Mouse (Mus musculus) liver, embryonic 14.5 days (tissue): ENCODE measurements around the gene Slc16a11. TPM values are rescaled to one million over a fixed set of nuclear protein-coding genes. Genes with fewer than 3 reads are reported as not detected.
A peak's percentile ranks its signal among the peaks of the same experiment; 100 is the strongest.

Experiments
- ATAC-seq: fragments of 200-750 bp; cut with Nextera tagmentation; 2 replicates; pipeline ENCODE4 v1.8.0; 2017; ENCODE audit warnings: moderate number of reproducible peaks, mild to moderate bottlenecking, moderate library complexity; ENCODE audit not compliant: insufficient read depth
- DNase-seq, 3 experiments: peaks; one replicate each; pipeline ENCODE4 v3.0.0-alpha.2; 2012 to 2013; ENCODE audit warnings: low read depth in 3 of 3, low spot score in 3 of 3
- H3K27ac ChIP-seq: fragments of 300-500 bp; sonication (generic); 2 replicates; pipeline ENCODE4 v1.5.1; 2014; ENCODE audit warnings: moderate library complexity, mild to moderate bottlenecking, control low read depth, inconsistent platforms
- H3K27me3 ChIP-seq: fragments of 300-500 bp; sonication (generic); 2 replicates; pipeline ENCODE4 v1.6.1; 2014; ENCODE audit warnings: mild to moderate bottlenecking, low read length, moderate library complexity; ENCODE audit not compliant: control insufficient read depth, insufficient read depth
- H3K36me3 ChIP-seq: fragments of 300-500 bp; sonication (generic); replicated peaks from 2 replicates; pipeline ENCODE4 v1.6.1; 2014; ENCODE audit warnings: low read depth; ENCODE audit not compliant: control insufficient read depth, insufficient read depth
- H3K4me1 ChIP-seq, 2 experiments: fragments of 200-500 bp in 1 of 2; fragments of 300-500 bp in 1 of 2; sonication (generic) in 1 of 2; replicated peaks; 2 replicates each; pipeline ENCODE4 v1.6.1; 2012 to 2014; ENCODE audit warnings: antibody characterized with exemption in 1 of 2, inconsistent platforms in 1 of 2, low read length in 1 of 2; ENCODE audit not compliant: control insufficient read depth in 2 of 2, insufficient read depth in 2 of 2
- H3K4me2 ChIP-seq: fragments of 300-500 bp; sonication (generic); 2 replicates; pipeline ENCODE4 v1.6.1; 2014; ENCODE audit warnings: low read depth, mild to moderate bottlenecking, control low read depth, moderate library complexity
- H3K4me3 ChIP-seq, 2 experiments: fragments of 200-500 bp in 1 of 2; fragments of 300-500 bp in 1 of 2; sonication (generic) in 1 of 2; 2 replicates each; pipeline ENCODE4 v1.5.1; 2012 to 2014; ENCODE audit warnings: low read depth in 2 of 2, low read length in 2 of 2, mild to moderate bottlenecking in 2 of 2, control low read depth in 1 of 2, inconsistent platforms in 1 of 2, moderate library complexity in 1 of 2; ENCODE audit not compliant: insufficient read depth in 1 of 2
- H3K9ac ChIP-seq: fragments of 300-500 bp; sonication (generic); replicated peaks from 2 replicates; pipeline ENCODE4 v1.6.1; 2014; ENCODE audit warnings: mild to moderate bottlenecking, control low read depth, moderate library complexity
- H3K9me3 ChIP-seq: fragments of 300-500 bp; sonication (generic); 2 replicates; pipeline ENCODE4 v1.6.1; 2016; ENCODE audit warnings: low read length, mixed read lengths; ENCODE audit not compliant: control insufficient read depth
- CTCF ChIP-seq: IDR thresholded peaks from 2 replicates; pipeline ENCODE4 v1.5.1; 2016; ENCODE audit warnings: antibody characterized with exemption, low read depth, control low read depth
- EP300 ChIP-seq: IDR thresholded peaks from 2 replicates; pipeline ENCODE4 v1.6.1; 2016; ENCODE audit warnings: antibody characterized with exemption, low read depth
- WGBS: fragments of 180-500 bp; shearing (Covaris S2); extraction: QIAGEN DNeasy Blood & Tissue Kit; methylation state at CpG from one replicate; pipeline ENCODE4 v1.1.7; 2014; ENCODE audit not compliant: insufficient replicate concordance; 5-methylcytosine and 5-hydroxymethylcytosine counted together
- polyA plus RNA-seq, 2 experiments: library from polyadenylated mRNA; depleted of rRNA in 1 of 2; stranded (reverse) in 1 of 2; unstranded in 1 of 2; fragments of >200 nt; fragmentation: Nextera tagmentation in 1 of 2; extraction: Ambion mirVana in 1 of 2; gene quantifications; 2 replicates each; pipeline versions ENCODE4 v1.2.1 to v1.2.3; 2012 to 2014

Slc16a11 gene
- polyA plus RNA-seq, 2 experiments, result 0.47 to 0.79 TPM

DNA sequence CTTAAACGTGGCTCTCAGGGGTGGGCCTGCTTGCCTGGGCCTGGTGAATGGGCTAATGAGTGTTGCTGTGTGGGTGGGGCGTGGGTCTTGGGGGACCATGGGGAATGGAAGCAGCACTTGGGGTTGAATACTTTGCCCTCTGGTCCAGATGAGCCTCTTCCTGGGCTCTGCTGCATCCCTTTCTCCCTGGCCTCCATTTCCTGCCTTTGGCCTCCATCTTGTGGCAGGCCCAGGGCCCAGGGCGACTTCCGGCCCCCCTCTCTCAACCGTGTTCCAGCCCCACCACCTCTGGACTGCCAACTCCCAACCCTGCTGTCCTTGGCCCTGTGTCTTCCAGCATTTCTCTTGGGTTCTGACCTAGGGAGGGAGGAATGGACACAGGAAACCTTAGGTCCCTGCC is 21.5 kb downstream of the Slc16a11 start:
- Histone ChIP-seq H3K27ac (no peak overlapping the region), H3K36me3 (peaks cover 5% of the 10 kb centered on the region), H3K27me3 (peaks cover 14% of the 10 kb centered on the region), H3K9ac (no peak overlapping the region), H3K4me3 (no peak overlapping the region), H3K9me3 (no peaks in the 10 kb centered on the region), H3K4me1 (peaks cover 21 to 32% of the 10 kb centered on the region in 2 experiments), H3K4me2 (no peak overlapping the region)
- DNase-seq, result no peak
- 54% methylated on average over 5 of the region's 5 CpGs for WGBS
- no peak for TF ChIP-seq EP300
- TF ChIP-seq CTCF, result no peak
- no peak for ATAC-seq

DNA sequence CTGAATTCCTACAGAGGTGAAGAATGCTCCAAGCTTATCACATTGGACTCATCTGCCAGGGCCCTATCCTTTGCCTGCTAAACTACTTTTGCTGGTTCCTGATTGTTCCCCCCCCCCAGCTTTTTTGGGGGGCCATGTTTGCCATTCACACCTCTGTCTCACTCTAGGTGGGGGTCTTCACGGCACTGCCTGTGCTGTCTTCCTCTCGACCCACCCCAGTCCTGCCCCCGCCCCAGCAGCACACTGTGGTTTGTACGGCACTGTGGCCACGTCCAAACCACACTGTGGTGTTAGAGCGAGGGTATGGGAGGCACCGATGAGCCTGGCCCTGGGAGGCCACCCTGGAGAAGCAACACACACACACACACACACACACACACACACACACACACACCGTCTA is 21.9 kb downstream of the Slc16a11 start:
- H3K4me1 ChIP-seq, result peaks cover 17 to 27% of the 10 kb centered on the region in 2 experiments
- no peak overlapping the region for H3K4me3 ChIP-seq
- peaks cover 5% of the 10 kb centered on the region for H3K36me3 ChIP-seq
- H3K4me2 ChIP-seq, result no peak overlapping the region
- H3K9ac ChIP-seq, result no peak overlapping the region
- DNase-seq (no peak), ATAC-seq (no peak)
- TF ChIP-seq EP300 (no peak), CTCF (no peak)
- H3K9me3 ChIP-seq, result no peaks in the 10 kb centered on the region
- H3K27ac ChIP-seq, result no peak overlapping the region
- 29% methylated on average over 8 of the region's 8 CpGs for WGBS
- peaks cover 10% of the 10 kb centered on the region for H3K27me3 ChIP-seq

DNA sequence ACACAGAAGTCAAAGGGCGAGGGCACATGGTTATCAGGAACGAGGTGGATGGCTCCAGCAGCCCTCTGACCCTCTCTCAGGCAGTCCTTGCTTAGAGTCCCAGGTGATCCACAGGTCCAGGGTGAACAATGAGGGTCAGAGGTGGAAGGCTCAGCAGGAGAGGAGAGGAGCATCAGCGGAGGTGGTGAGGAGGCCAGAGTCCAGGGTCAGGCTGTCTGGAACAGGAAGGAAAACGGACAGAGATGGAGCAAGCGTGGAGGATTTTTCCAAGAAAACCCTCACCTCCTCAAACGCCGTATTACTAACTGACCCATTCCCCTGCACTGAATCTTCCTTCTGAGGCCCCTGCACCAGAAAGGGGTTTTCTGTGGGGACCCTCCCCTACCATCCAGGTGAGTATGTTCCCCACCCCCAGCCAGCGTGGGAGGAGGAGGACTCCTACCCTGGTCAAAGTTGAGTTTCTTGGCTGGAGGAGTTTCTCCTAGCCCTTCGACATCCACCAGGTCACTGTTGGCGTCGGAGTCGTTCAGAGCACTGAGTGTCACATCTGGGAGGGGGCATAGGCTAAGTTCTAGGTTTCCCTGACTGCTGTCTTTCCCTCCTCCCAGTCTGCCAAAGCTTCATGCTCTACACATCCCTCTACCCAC is 22.8 kb downstream of the Slc16a11 start:
- Histone ChIP-seq H3K9me3 (no peaks in the 10 kb centered on the region), H3K27me3 (peaks cover under 1% of the 10 kb centered on the region), H3K4me2 (no peak overlapping the region), H3K4me1 (peaks cover 13 to 26% of the 10 kb centered on the region in 2 experiments), H3K27ac (no peak overlapping the region), H3K4me3 (no peak overlapping the region), H3K36me3 (peaks cover 5% of the 10 kb centered on the region), H3K9ac (no peak overlapping the region)
- DNase-seq (no peak), ATAC-seq (no peak)
- WGBS, result 79% methylated on average over 12 of the region's 12 CpGs
- TF ChIP-seq CTCF, result no peak
- no peak for TF ChIP-seq EP300

DNA sequence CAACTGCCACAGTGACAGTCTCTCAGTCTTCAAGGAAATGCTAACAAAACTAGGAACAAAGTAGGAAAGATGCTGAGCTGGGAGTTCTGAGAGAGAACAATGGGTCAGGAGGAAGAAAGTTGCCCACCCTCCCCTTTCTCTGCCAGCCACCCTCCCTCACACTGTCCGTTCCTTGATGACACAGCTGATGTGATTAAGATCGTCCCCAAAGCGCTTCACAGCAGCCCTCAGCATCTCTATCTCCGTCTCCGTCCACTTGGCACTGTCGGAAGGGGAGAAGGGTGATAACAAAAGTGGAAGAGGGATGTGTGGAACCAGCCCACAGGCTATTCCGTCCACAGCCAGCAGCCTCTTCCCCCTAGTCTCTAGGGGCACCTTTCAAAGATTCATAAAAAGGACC is 24.2 kb downstream of the Slc16a11 start:
- TF ChIP-seq EP300 (no peak), CTCF (no peak)

DNA sequence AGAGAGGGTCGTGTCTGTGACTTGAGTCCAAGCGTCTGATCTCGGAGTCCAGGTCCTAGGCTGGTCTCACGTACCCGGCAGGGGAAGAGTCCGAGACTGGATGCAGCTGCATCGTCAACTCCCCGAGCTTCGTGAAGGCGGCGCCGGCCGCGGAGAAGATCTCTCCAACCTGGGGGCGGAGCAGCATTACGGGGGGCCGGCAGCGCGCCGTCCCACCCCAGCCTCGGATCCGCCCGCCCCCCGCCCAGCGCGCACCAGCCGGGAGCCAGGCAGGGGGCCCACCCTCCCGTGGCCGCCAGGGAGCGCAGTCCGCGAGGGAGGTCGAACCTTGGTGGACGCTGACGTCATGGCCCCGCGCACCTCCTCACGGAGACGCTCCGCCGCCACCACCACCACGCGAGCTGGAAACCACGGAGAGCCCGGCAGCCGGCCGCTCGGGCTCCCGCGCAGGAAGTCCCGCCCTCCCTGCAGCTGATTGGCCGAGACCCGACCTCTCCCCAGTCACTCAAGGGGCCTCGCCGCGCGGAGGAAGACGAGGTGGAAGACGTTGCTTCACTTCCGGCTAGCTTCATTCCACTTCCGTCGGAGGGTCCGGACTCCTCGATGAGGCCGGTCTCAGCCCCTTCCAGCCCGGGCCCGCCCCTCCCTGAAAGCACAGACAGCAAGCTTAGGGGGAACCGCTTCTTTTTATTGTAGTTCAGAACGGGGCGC is 25.1 kb downstream of the Slc16a11 start, which contains the start of gene 0610010K14Rik:
Gene 0610010K14Rik, minus strand, starts transcription at position 458 of the 711 bp plus-strand sequence.
- TF ChIP-seq EP300 (no peak), CTCF (peak; percentile 69)
- peaks cover 5% of the 10 kb centered on the region for H3K36me3 ChIP-seq
- peaks cover 15 to 28% of the 10 kb centered on the region in 2 experiments for H3K4me1 ChIP-seq
- peak within 1 kb of the TSS; percentile 99 for H3K4me2 ChIP-seq
- no peaks in the 10 kb centered on the region for H3K27me3 ChIP-seq
- peak within 1 kb of the TSS; percentile 86 to 87 for H3K4me3 ChIP-seq
- peak; percentile 91 for ATAC-seq
- H3K9ac ChIP-seq, result peak within 1 kb of the TSS; percentile 96
- WGBS, result under 1% methylated on average over 69 of the region's 70 CpGs
- H3K9me3 ChIP-seq, result no peaks in the 10 kb centered on the region
- peak within 1 kb of the TSS; percentile 96 for H3K27ac ChIP-seq
- DNase-seq, result peak; percentile 93 to 96 (median 93)

More for the DNA sequence above, 24.2 kb downstream of the Slc16a11 start:
- Histone ChIP-seq H3K27ac (peak overlapping the region; percentile 96), H3K4me2 (peak overlapping the region; percentile 99), H3K9me3 (no peaks in the 10 kb centered on the region), H3K4me1 (peaks cover 15 to 28% of the 10 kb centered on the region in 2 experiments), H3K27me3 (no peaks in the 10 kb centered on the region), H3K4me3 (peak overlapping the region; percentile 86 to 87), H3K9ac (peak overlapping the region; percentile 96), H3K36me3 (peaks cover 5% of the 10 kb centered on the region)
- no peak for DNase-seq
- ATAC-seq, result no peak
- 7% methylated on average over 7 of the region's 7 CpGs for WGBS
